Mouse (Mus musculus) liver, postnatal 0 days (tissue): Measurements from ENCODE around the gene Ntn4.

ENCODE experiments used
- CTCF ChIP-seq: sonication (generic); IDR thresholded peaks from 2 replicates; pipeline ENCODE4 v1.5.1; 2016; ENCODE audit warnings: antibody characterized with exemption, low read depth
- EP300 ChIP-seq: IDR thresholded peaks from 2 replicates; pipeline ENCODE4 v1.6.1; 2016; ENCODE audit warnings: antibody characterized with exemption, low read depth, mild to moderate bottlenecking

GRCm38 (mm10) chr10:93723942-93724542 is 83.6 kb downstream of the Ntn4 start:
- TF ChIP-seq CTCF (no peak), EP300 (no peak)
